Mouse (Mus musculus): ENCODE measurements around the gene Susd1.

- TF ChIP-seq FLI1 (IDR thresholded peaks at IDR 0.05; ENCODE audit: low read length) (no peak), GATA1 (IDR thresholded peaks at IDR 0.05; ENCODE audit: borderline replicate concordance, low read length) (no peak)
Measured at GRCm38 (mm10) chr4:59332089-59332488, 106.3 kb downstream of the Susd1 start.
